Mouse (Mus musculus): ENCODE data around the gene Cdh6.

The Cdh6 gene

GRCm38 (mm10) chr15:13173071-13173778 lies at the start of gene Cdh6:
TSS of gene Cdh6 (minus strand) at chr15:13173675.
- peak; percentile 76 for DNase-seq

- no peak for DNase-seq
These were observed 46.4 kb upstream of the Cdh6 start for GRCm38 (mm10) chr15:13219727-13220454.

- DNase-seq, result no peak
These were observed 44.3 kb upstream of the Cdh6 start for GRCm38 (mm10) chr15:13217800-13218199.

- DNase-seq, result no peak
These were observed 43.7 kb upstream of the Cdh6 start for GRCm38 (mm10) chr15:13217161-13217560.

GRCm38 (mm10) chr15:13212956-13213355 lies 39.5 kb upstream of the Cdh6 start:
- no peak for DNase-seq

- DNase-seq, result no peak
These were observed 38.7 kb upstream of the Cdh6 start for GRCm38 (mm10) chr15:13212027-13212685.

- no peak for DNase-seq
These were observed 36.7 kb upstream of the Cdh6 start for GRCm38 (mm10) chr15:13210186-13210585.

GRCm38 (mm10) chr15:13208716-13209115 lies 35.2 kb upstream of the Cdh6 start:
- no peak for DNase-seq

- no peak for DNase-seq
These were observed 22.8 kb upstream of the Cdh6 start for GRCm38 (mm10) chr15:13196237-13196636.

GRCm38 (mm10) chr15:13194048-13194447 lies 20.6 kb upstream of the Cdh6 start:
- no peak for DNase-seq

GRCm38 (mm10) chr15:13193076-13193475 lies 19.6 kb upstream of the Cdh6 start:
- DNase-seq, result peak; percentile 39 to 72

GRCm38 (mm10) chr15:13183661-13184060 lies 10.2 kb upstream of the Cdh6 start:
- DNase-seq, result peak; percentile 77 to 84

GRCm38 (mm10) chr15:13181430-13181829 lies 8.0 kb upstream of the Cdh6 start:
- DNase-seq, result no peak

GRCm38 (mm10) chr15:13181014-13181413 lies 7.5 kb upstream of the Cdh6 start:
- DNase-seq, result peak; percentile 49 to 63

- DNase-seq, result peak; percentile 53 to 62
These were observed 2.5 kb upstream of the Cdh6 start for GRCm38 (mm10) chr15:13175978-13176377.

GRCm38 (mm10) chr15:13174618-13174980 lies 1.1 kb upstream of the Cdh6 start:
- no peak for DNase-seq

GRCm38 (mm10) chr15:13173840-13174617 lies 554 bp upstream of the Cdh6 start:
- DNase-seq, result peak in 1 of 2 experiments; percentile 11

GRCm38 (mm10) chr15:13172365-13173070 lies 957 bp downstream of the Cdh6 start:
- DNase-seq, result peak; percentile 42 to 44

GRCm38 (mm10) chr15:13171486-13172364 lies 1.8 kb downstream of the Cdh6 start:
- DNase-seq, result no peak

GRCm38 (mm10) chr15:13165094-13165885 lies 8.2 kb downstream of the Cdh6 start:
- no peak for DNase-seq

All from cerebellum, postnatal 10 days (tissue).